ENCODE assay signal across 8 mouse cellular contexts in genomic region chr8:70131166-70131883, GRCm38 (mm10). TPM values are rescaled to one million over a fixed set of nuclear protein-coding genes. Genes with fewer than 3 reads are reported as not detected.
DNase-seq lines count a peak whose midpoint lies in the region; ATAC-seq and TF ChIP-seq lines count a peak whose summit lies in the region.

Gene Nr2c2ap (plus strand): TSS chr8:70131333.

- peaks cover 24% of the 10 kb centered on the region for H3K36me3 ChIP-seq in ES-E14 (ENCODE audit: control insufficient read depth, insufficient read depth, low read length, poor library complexity, severe bottlenecking)
- H3K36me3 ChIP-seq in forebrain, embryonic 15.5 days, result peaks cover 20% of the 10 kb centered on the region
- H3K36me3 ChIP-seq in lung, embryonic 15.5 days, result peaks cover 29% of the 10 kb centered on the region

- in situ Hi-C loops in ES-E14 (cut with MboI; ENCODE audit: low sequenced_read_pairs in 2 of 2, unreplicated experiment in 2 of 2), result no loop called here

- H3K27ac ChIP-seq in ES-E14 (ENCODE audit: insufficient read depth, low read depth, low read length, poor library complexity, severe bottlenecking), result peak within 1 kb of the TSS; percentile 84
- peak within 1 kb of the TSS; percentile 74 for H3K27ac ChIP-seq in forebrain, embryonic 15.5 days (replicated peaks)
- peak within 1 kb of the TSS; percentile 90 for H3K27ac ChIP-seq in layer of hippocampus, adult 2 months
- H3K27ac ChIP-seq in lung, embryonic 15.5 days, result no peak within 1 kb of the TSS

- H3K27me3 ChIP-seq in forebrain, embryonic 15.5 days, result no peaks in the 10 kb centered on the region
- no peaks in the 10 kb centered on the region for H3K27me3 ChIP-seq in lung, embryonic 15.5 days

- peak; percentile 50 for TF ChIP-seq CTCF in layer of hippocampus, adult 2 months (conservative IDR thresholded peaks at IDR 0.05)

- 1% methylated on average over 37 of the region's 37 CpGs for WGBS in forebrain, embryonic 15.5 days
- WGBS in lung, embryonic 15.5 days, result 1% methylated on average over 37 of the region's 37 CpGs

- H3K4me3 ChIP-seq in ES-E14 (ENCODE audit: insufficient read depth in 1 of 2, low read depth in 1 of 2, low read length in 2 of 2, poor library complexity in 1 of 2, severe bottlenecking in 1 of 2), result peak within 1 kb of the TSS; percentile 79 to 80
- H3K4me3 ChIP-seq in forebrain, embryonic 15.5 days, result peak within 1 kb of the TSS; percentile 74
- H3K4me3 ChIP-seq in layer of hippocampus, adult 2 months, result peak within 1 kb of the TSS; percentile 77
- peak within 1 kb of the TSS; percentile 72 for H3K4me3 ChIP-seq in lung, embryonic 15.5 days

- intact Hi-C loops in heart, postnatal 25 days (cut with DNase I), result loop anchor here (5.0 kb wide), 2 partner anchors 89 to 229 kb away; partner anchors contain the start of genes Mau2, Ndufa13, Sugp1 and Tssk6

- peak within 1 kb of the TSS; percentile 65 for H3K4me2 ChIP-seq in forebrain, embryonic 15.5 days (replicated peaks)
- peak within 1 kb of the TSS; percentile 68 for H3K4me2 ChIP-seq in lung, embryonic 15.5 days

- H3K4me1 ChIP-seq in ES-E14 (ENCODE audit: control insufficient read depth in 2 of 2, insufficient read depth in 2 of 2, low read length in 2 of 2, poor library complexity in 1 of 2), result peaks cover 2 to 8% of the 10 kb centered on the region in 2 experiments; a peak in 2 of 4 replicates
- peaks cover 34% of the 10 kb centered on the region for H3K4me1 ChIP-seq in forebrain, embryonic 15.5 days
- H3K4me1 ChIP-seq in lung, embryonic 15.5 days, result peaks cover 29% of the 10 kb centered on the region

- peak; percentile 86 for DNase-seq in ES-E14 (ENCODE audit: low read depth, low spot score)
- DNase-seq in cerebellum, adult 11 months, result peak; percentile 77
- DNase-seq in heart, postnatal 25 days (ENCODE audit: low spot score), result peak; percentile 57
- DNase-seq in layer of hippocampus, adult 2 months (ENCODE audit: low spot score in 2 of 2), result peak; percentile 73 to 83
- peak; percentile 60 for DNase-seq in ovary, adult 18-20 months (ENCODE audit: low spot score)
- DNase-seq in thymus, postnatal 0 days (ENCODE audit: low spot score), result peak; percentile 91

- no peaks in the 10 kb centered on the region for H3K9me3 ChIP-seq in ES-E14 (ENCODE audit: control insufficient read depth, insufficient read depth, low read depth, low read length)
- no peaks in the 10 kb centered on the region for H3K9me3 ChIP-seq in forebrain, embryonic 15.5 days
- H3K9me3 ChIP-seq in lung, embryonic 15.5 days, result no peaks in the 10 kb centered on the region

- ATAC-seq in forebrain, embryonic 15.5 days (replicated peaks), result peak; percentile 88
- peak; percentile 82 for ATAC-seq in lung, embryonic 15.5 days (ENCODE audit: borderline replicate concordance, extremely low read depth, low FRiP score, low TSS enrichment)

- peak within 1 kb of the TSS; percentile 90 for H3K9ac ChIP-seq in ES-E14 (ENCODE audit: insufficient read depth, low read depth, low read length, poor library complexity, severe bottlenecking)
- H3K9ac ChIP-seq in forebrain, embryonic 15.5 days (replicated peaks), result peak within 1 kb of the TSS; percentile 62
- peak within 1 kb of the TSS; percentile 64 for H3K9ac ChIP-seq in lung, embryonic 15.5 days

TF ChIP-seq in ES-E14, 5 proteins besides CTCF, POLR2A, EP300 and RAD21:
- no peak for TF ChIP-seq CHD2 (IDR thresholded peaks at IDR 0.05; ENCODE audit: low read depth, low read length)
- TF ChIP-seq HCFC1 (IDR thresholded peaks at IDR 0.05; ENCODE audit: borderline replicate concordance, insufficient read depth, low read length), result peak; percentile 41; the same call in 1 of the 2 replicates
- TF ChIP-seq ZC3H11A (IDR thresholded peaks at IDR 0.05; ENCODE audit: borderline replicate concordance, low read depth, low read length), result no peak
- TF ChIP-seq ZNF384 (IDR thresholded peaks at IDR 0.05; ENCODE audit: low read depth, low read length), result no peak
- no peak for TF ChIP-seq MAFK (IDR thresholded peaks at IDR 0.05; ENCODE audit: insufficient read depth, low read depth, low read length)

RNA-seq across cellular contexts. Expression of gene Nr2c2ap, which starts in this region (rescaled TPM):
- total RNA-seq in ES-E14 (2012; rRNA removed), result 9.6 and 10.4 TPM in 2 replicates
- 43.0 and 43.3 TPM in 2 replicates for polyA plus RNA-seq in forebrain, embryonic 15.5 days (2015; fragmentation: Nextera tagmentation; extraction: Ambion mirVana)
- total RNA-seq in heart, postnatal 25 days (2021), result 1 to 10 TPM; 5.4 to 7.6 TPM
- total RNA-seq in layer of hippocampus, adult 2 months (2021), result 10 to 100 TPM; 29.2 to 32.8 TPM
- polyA plus RNA-seq in lung, embryonic 15.5 days (2015; fragmentation: Nextera tagmentation; extraction: Ambion mirVana), result 30.9 and 32.5 TPM in 2 replicates
- 51.9 and 60.6 TPM in 2 replicates for polyA plus RNA-seq in thymus, postnatal 0 days (2015; fragmentation: Nextera tagmentation; extraction: Ambion mirVana)
